Mouse (Mus musculus) liver, embryonic 14.5 days (tissue): ENCODE results near the gene Atg7.

Source experiments
- CTCF ChIP-seq: IDR thresholded peaks from 2 replicates; pipeline ENCODE4 v1.5.1; 2016; ENCODE audit warnings: antibody characterized with exemption, low read depth, control low read depth
- EP300 ChIP-seq: IDR thresholded peaks from 2 replicates; pipeline ENCODE4 v1.6.1; 2016; ENCODE audit warnings: antibody characterized with exemption, low read depth

DNA sequence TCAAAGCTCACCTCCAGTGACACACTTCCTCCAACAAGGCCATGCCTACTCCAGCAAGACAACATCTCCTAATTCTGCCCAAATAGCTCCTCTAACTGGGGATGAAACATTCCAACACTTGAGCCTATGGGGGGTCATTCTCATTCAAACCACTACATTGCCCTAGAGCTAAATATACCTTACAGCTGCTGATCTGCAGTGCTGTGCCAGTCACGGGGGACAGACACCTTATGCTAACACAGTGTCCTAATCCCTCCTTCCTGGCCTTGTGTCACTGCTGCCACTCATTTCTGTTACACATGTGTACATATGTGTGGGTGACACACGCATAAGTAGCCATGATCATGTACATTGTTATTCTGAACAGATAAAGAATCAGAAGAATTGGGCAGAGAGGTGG lies 127.4 kb downstream of the Atg7 start:
- TF ChIP-seq CTCF (no peak), EP300 (no peak)
